Mouse (Mus musculus): ENCODE data around the gene AC124108.1. TPM values are rescaled to one million over a fixed set of nuclear protein-coding genes. Genes with fewer than 3 reads are reported as not detected.

AC124108.1 gene
- total RNA-seq, 1 experiment, result 5.0 TPM

DNA sequence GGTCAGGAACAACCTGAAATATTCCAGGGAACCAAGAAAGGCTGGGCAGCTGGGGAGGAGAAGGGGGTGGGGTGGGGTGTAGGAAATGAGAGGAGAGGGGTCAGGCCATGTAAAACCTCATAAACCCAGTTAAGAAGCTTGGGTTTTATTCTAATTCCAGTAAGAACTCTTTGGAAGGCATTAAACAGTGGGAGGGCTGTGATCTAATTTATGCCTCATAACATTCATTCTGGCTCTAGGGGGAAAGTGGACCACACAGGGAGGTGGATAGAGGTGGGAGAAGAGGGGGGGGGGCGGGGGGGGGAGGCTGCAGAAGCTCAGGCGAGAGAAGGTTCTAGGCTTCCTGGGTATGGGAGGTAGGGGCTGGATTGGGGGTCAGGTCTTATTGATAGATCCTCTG is 19.6 kb upstream of the AC124108.1 start:
- no peaks in the 10 kb centered on the region for H3K9me3 ChIP-seq (ENCODE audit: control insufficient read depth, insufficient read depth, low read depth, low read length)
- DNase-seq (ENCODE audit: low read depth, low spot score), result no peak
- no peak overlapping the region for H3K27ac ChIP-seq (ENCODE audit: insufficient read depth, low read depth, low read length, poor library complexity, severe bottlenecking)
- H3K4me1 ChIP-seq (ENCODE audit: control insufficient read depth in 2 of 2, insufficient read depth in 2 of 2, low read length in 2 of 2, poor library complexity in 1 of 2), result peaks cover 0 to 6% of the 10 kb centered on the region in 2 experiments; a peak in 1 of 4 replicates
- TF ChIP-seq ZC3H11A (IDR thresholded peaks at IDR 0.05; ENCODE audit: borderline replicate concordance, low read depth, low read length) (no peak), ZNF384 (IDR thresholded peaks at IDR 0.05; ENCODE audit: low read depth, low read length) (no peak), HCFC1 (IDR thresholded peaks at IDR 0.05; ENCODE audit: borderline replicate concordance, insufficient read depth, low read length) (no peak), CHD2 (IDR thresholded peaks at IDR 0.05; ENCODE audit: low read depth, low read length) (no peak), MAFK (IDR thresholded peaks at IDR 0.05; ENCODE audit: insufficient read depth, low read depth, low read length) (no peak)
- no peaks in the 10 kb centered on the region for H3K36me3 ChIP-seq (ENCODE audit: control insufficient read depth, insufficient read depth, low read length, poor library complexity, severe bottlenecking)
- in situ Hi-C loops (cut with MboI; ENCODE audit: low sequenced_read_pairs in 2 of 2, unreplicated experiment in 2 of 2), result no loop called here
- H3K9ac ChIP-seq (ENCODE audit: insufficient read depth, low read depth, low read length, poor library complexity, severe bottlenecking), result no peak overlapping the region
- no peak overlapping the region for H3K4me3 ChIP-seq (ENCODE audit: insufficient read depth in 1 of 2, low read depth in 1 of 2, low read length in 2 of 2, poor library complexity in 1 of 2, severe bottlenecking in 1 of 2)

DNA sequence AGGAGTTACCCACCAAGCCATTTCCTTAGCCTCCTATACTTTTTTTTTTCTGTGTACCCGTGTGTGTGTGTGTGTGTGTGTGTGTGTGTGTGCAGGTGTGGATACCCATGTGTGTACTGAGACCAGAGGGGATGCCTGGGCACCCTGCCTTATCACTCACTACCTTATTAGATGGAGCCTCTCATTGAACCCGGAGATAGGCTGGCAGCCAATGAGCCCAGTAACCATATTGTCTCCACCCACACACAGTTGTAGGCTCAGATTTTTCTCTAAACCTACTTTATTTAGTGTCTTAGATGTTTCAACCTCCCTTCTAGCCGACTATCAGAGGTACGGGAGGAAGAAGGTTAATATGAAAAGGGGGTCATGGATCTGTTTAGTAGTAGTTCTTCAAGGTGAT is 5.0 kb upstream of the AC124108.1 start:
- Histone ChIP-seq H3K4me3 (ENCODE audit: insufficient read depth in 1 of 2, low read depth in 1 of 2, low read length in 2 of 2, poor library complexity in 1 of 2, severe bottlenecking in 1 of 2) (no peak overlapping the region), H3K9ac (ENCODE audit: insufficient read depth, low read depth, low read length, poor library complexity, severe bottlenecking) (no peak overlapping the region), H3K36me3 (ENCODE audit: control insufficient read depth, insufficient read depth, low read length, poor library complexity, severe bottlenecking) (no peaks in the 10 kb centered on the region), H3K27ac (ENCODE audit: insufficient read depth, low read depth, low read length, poor library complexity, severe bottlenecking) (no peak overlapping the region), H3K9me3 (ENCODE audit: control insufficient read depth, insufficient read depth, low read depth, low read length) (no peaks in the 10 kb centered on the region), H3K4me1 (ENCODE audit: control insufficient read depth in 2 of 2, insufficient read depth in 2 of 2, low read length in 2 of 2, poor library complexity in 1 of 2) (peaks cover 3% of the 10 kb centered on the region in 2 experiments; a peak in 1 of 4 replicates)
- in situ Hi-C loops (cut with MboI; ENCODE audit: low sequenced_read_pairs in 2 of 2, unreplicated experiment in 2 of 2), result no loop called here
- no peak for TF ChIP-seq HCFC1 (IDR thresholded peaks at IDR 0.05; ENCODE audit: borderline replicate concordance, insufficient read depth, low read length)
- no peak for TF ChIP-seq ZNF384 (IDR thresholded peaks at IDR 0.05; ENCODE audit: low read depth, low read length)
- no peak for TF ChIP-seq CHD2 (IDR thresholded peaks at IDR 0.05; ENCODE audit: low read depth, low read length)
- no peak for DNase-seq (ENCODE audit: low read depth, low spot score)

DNA sequence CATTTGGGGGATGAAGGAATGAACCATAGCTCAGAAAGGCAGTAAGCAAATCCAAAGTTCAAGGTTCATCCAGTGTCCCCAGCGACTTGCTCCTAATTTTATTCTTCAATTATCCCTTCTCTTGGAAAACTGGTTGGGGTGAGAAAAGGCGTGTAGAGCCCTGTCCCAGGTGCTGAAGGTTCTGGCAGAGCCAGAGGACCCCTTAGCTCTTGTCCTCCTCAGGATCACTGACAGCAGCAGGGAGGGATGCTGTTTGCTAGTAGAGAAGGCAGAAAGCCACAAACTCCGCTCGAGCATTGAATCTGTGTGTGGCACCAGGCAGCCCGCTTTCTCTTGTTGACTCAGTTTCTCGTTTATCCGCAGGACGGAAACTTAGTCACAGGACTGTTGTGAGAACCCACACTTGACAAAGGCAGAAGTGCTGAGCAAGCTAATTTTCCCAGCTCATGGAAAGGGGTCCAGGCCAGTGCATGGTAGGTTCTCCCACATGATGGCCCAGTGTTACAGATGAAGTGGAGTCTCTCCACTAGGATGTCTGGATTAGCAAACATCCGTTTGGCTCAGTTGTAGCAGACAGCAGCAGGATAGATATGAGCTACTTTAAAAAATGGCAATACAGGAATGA is 2.7 kb upstream of the AC124108.1 start:
- Histone ChIP-seq H3K4me1 (ENCODE audit: control insufficient read depth in 2 of 2, insufficient read depth in 2 of 2, low read length in 2 of 2, poor library complexity in 1 of 2) (peaks cover 6 to 10% of the 10 kb centered on the region in 2 experiments; a peak in 3 of 4 replicates), H3K36me3 (ENCODE audit: control insufficient read depth, insufficient read depth, low read length, poor library complexity, severe bottlenecking) (no peaks in the 10 kb centered on the region), H3K9me3 (ENCODE audit: control insufficient read depth, insufficient read depth, low read depth, low read length) (no peaks in the 10 kb centered on the region), H3K4me3 (ENCODE audit: insufficient read depth in 1 of 2, low read depth in 1 of 2, low read length in 2 of 2, poor library complexity in 1 of 2, severe bottlenecking in 1 of 2) (no peak overlapping the region), H3K27ac (ENCODE audit: insufficient read depth, low read depth, low read length, poor library complexity, severe bottlenecking) (no peak overlapping the region), H3K9ac (ENCODE audit: insufficient read depth, low read depth, low read length, poor library complexity, severe bottlenecking) (no peak overlapping the region)
- in situ Hi-C loops (cut with MboI; ENCODE audit: low sequenced_read_pairs in 2 of 2, unreplicated experiment in 2 of 2), result no loop called here
- TF ChIP-seq ZNF384 (IDR thresholded peaks at IDR 0.05; ENCODE audit: low read depth, low read length), result no peak
- no peak for TF ChIP-seq ZC3H11A (IDR thresholded peaks at IDR 0.05; ENCODE audit: borderline replicate concordance, low read depth, low read length)
- TF ChIP-seq CHD2 (IDR thresholded peaks at IDR 0.05; ENCODE audit: low read depth, low read length), result no peak
- TF ChIP-seq MAFK (IDR thresholded peaks at IDR 0.05; ENCODE audit: insufficient read depth, low read depth, low read length), result peak; percentile 94
- no peak for DNase-seq (ENCODE audit: low read depth, low spot score)

DNA sequence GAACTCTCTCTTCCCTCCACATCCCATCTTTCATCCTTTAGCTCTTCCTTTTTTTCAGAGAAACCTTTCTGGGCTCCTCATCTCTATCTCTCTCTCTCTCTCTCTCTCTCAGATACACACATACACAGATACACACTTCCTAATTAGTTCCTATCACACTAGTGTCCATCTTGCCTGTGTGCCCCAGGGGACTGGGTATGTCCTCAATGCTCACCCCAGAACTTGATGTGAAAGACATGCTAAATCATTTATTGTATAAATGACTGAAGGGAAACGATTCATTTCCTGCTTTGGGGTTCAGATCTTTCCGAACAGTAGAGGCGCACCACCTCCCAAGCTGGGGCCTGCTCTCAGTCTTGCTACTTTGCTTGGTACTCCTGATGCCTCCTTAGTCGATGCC is 2.0 kb upstream of the AC124108.1 start:
- DNase-seq (ENCODE audit: low read depth, low spot score), result no peak
- no peaks in the 10 kb centered on the region for H3K36me3 ChIP-seq (ENCODE audit: control insufficient read depth, insufficient read depth, low read length, poor library complexity, severe bottlenecking)
- no peak overlapping the region for H3K27ac ChIP-seq (ENCODE audit: insufficient read depth, low read depth, low read length, poor library complexity, severe bottlenecking)
- TF ChIP-seq ZC3H11A (IDR thresholded peaks at IDR 0.05; ENCODE audit: borderline replicate concordance, low read depth, low read length), result no peak
- TF ChIP-seq HCFC1 (IDR thresholded peaks at IDR 0.05; ENCODE audit: borderline replicate concordance, insufficient read depth, low read length), result no peak
- no peak for TF ChIP-seq CHD2 (IDR thresholded peaks at IDR 0.05; ENCODE audit: low read depth, low read length)
- no peak for TF ChIP-seq ZNF384 (IDR thresholded peaks at IDR 0.05; ENCODE audit: low read depth, low read length)
- no peak for TF ChIP-seq MAFK (IDR thresholded peaks at IDR 0.05; ENCODE audit: insufficient read depth, low read depth, low read length)
- H3K4me3 ChIP-seq (ENCODE audit: insufficient read depth in 1 of 2, low read depth in 1 of 2, low read length in 2 of 2, poor library complexity in 1 of 2, severe bottlenecking in 1 of 2), result no peak overlapping the region
- no peak overlapping the region for H3K9ac ChIP-seq (ENCODE audit: insufficient read depth, low read depth, low read length, poor library complexity, severe bottlenecking)
- H3K9me3 ChIP-seq (ENCODE audit: control insufficient read depth, insufficient read depth, low read depth, low read length), result no peaks in the 10 kb centered on the region
- in situ Hi-C loops (cut with MboI; ENCODE audit: low sequenced_read_pairs in 2 of 2, unreplicated experiment in 2 of 2), result no loop called here
- H3K4me1 ChIP-seq (ENCODE audit: control insufficient read depth in 2 of 2, insufficient read depth in 2 of 2, low read length in 2 of 2, poor library complexity in 1 of 2), result peaks cover 10 to 16% of the 10 kb centered on the region in 2 experiments; a peak in 3 of 4 replicates
